Mouse (Mus musculus) MEL (cell line): ENCODE data around the gene Enox1. TPM values are rescaled to one million over a fixed set of nuclear protein-coding genes. Genes with fewer than 3 reads are reported as not detected.
"Not testable (repeated sequence)": the region's sequence is repeated elsewhere in the genome, so short reads cannot be mapped to it uniquely, and the experiment has no call there.

Source experiments
- DNase-seq: peaks from one replicate; pipeline ENCODE4 v3.0.0; 2011; ENCODE audit warnings: low read depth, low spot score
- H3K27ac ChIP-seq: 2 replicates; pipeline ENCODE4 v1.5.1; 2012; ENCODE audit warnings: low read depth, mild to moderate bottlenecking, control low read depth, low read length, moderate library complexity; ENCODE audit not compliant: control insufficient read depth
- H3K27me3 ChIP-seq, 2 experiments: fragments of 150-350 bp in 1 of 2; sonication (generic) in 1 of 2; 2 replicates each; pipeline ENCODE4 v1.6.1; 2012; ENCODE audit warnings: low read length in 2 of 2, mild to moderate bottlenecking in 2 of 2, improper control_type of control experiment in 1 of 2, moderate library complexity in 1 of 2; ENCODE audit not compliant: insufficient read depth in 2 of 2, control insufficient read depth in 1 of 2
- H3K36me3 ChIP-seq, 2 experiments: 2 replicates each; pipeline ENCODE4 v1.6.1; 2012 to 2014; ENCODE audit warnings: low read length in 2 of 2, improper control_type of control experiment in 1 of 2, inconsistent platforms in 1 of 2, mild to moderate bottlenecking in 1 of 2; ENCODE audit not compliant: insufficient read depth in 2 of 2, control insufficient read depth in 1 of 2
- H3K4me1 ChIP-seq, 2 experiments: fragments of 150-350 bp in 1 of 2; sonication (generic) in 1 of 2; 2 replicates each; pipeline ENCODE4 v1.6.1; 2012; ENCODE audit warnings: low read length in 2 of 2, improper control_type of control experiment in 1 of 2, mild to moderate bottlenecking in 1 of 2; ENCODE audit not compliant: insufficient read depth in 2 of 2, control insufficient read depth in 1 of 2
- H3K4me3 ChIP-seq, 2 experiments: fragments of 150-350 bp in 1 of 2; sonication (generic) in 1 of 2; 2 replicates each; pipeline ENCODE4 v1.5.1; 2012; ENCODE audit warnings: low read depth in 2 of 2, low read length in 2 of 2, mild to moderate bottlenecking in 2 of 2, moderate library complexity in 2 of 2, control low read depth in 1 of 2, improper control_type of control experiment in 1 of 2; ENCODE audit not compliant: control insufficient read depth in 1 of 2, insufficient read depth in 1 of 2
- H3K79me2 ChIP-seq: 2 replicates; pipeline ENCODE4 v1.6.1; 2012; ENCODE audit warnings: mild to moderate bottlenecking, low read length, moderate library complexity; ENCODE audit not compliant: control insufficient read depth, poor library complexity, insufficient read depth
- H3K9ac ChIP-seq: 2 replicates; pipeline ENCODE4 v1.6.1; 2012; ENCODE audit warnings: low read depth, mild to moderate bottlenecking, control low read depth, low read length, moderate library complexity; ENCODE audit not compliant: control insufficient read depth, poor library complexity, severe bottlenecking
- H3K9me3 ChIP-seq: fragments of 150-350 bp; sonication (generic); replicated peaks from 2 replicates; pipeline ENCODE4 v1.6.1; 2012; ENCODE audit warnings: mild to moderate bottlenecking, low read length, improper control_type of control experiment, moderate library complexity; ENCODE audit not compliant: insufficient read depth
- CHD1 ChIP-seq: IDR thresholded peaks from 2 replicates; pipeline ENCODE4 v1.6.1; 2012; ENCODE audit warnings: low read depth, mild to moderate bottlenecking, inconsistent platforms, low read length, improper control_type of control experiment
- CHD2 ChIP-seq: IDR thresholded peaks from 2 replicates; pipeline ENCODE4 v1.6.1; 2011; ENCODE audit warnings: low read length, improper control_type of control experiment
- CTCF ChIP-seq, 3 experiments: IDR thresholded peaks in 2 of 3; conservative IDR thresholded peaks in 1 of 3; 2 replicates each; pipeline ENCODE4 v1.5.1; 2011 to 2012; ENCODE audit warnings: low read length in 3 of 3, low read depth in 2 of 3, mild to moderate bottlenecking in 2 of 3, improper control_type of control experiment in 1 of 3, inconsistent platforms in 1 of 3, mixed read lengths in 1 of 3, moderate library complexity in 1 of 3; ENCODE audit not compliant: control insufficient read depth in 1 of 3, insufficient read depth in 1 of 3, poor library complexity in 1 of 3, severe bottlenecking in 1 of 3
- E2F4 ChIP-seq: IDR thresholded peaks from 2 replicates; pipeline ENCODE4 v1.6.1; 2011; ENCODE audit warnings: low read depth, low read length, improper control_type of control experiment, borderline replicate concordance
- EP300 ChIP-seq, 2 experiments: IDR thresholded peaks; 2 replicates each; pipeline ENCODE4 v1.6.1; 2011; ENCODE audit warnings: improper control_type of control experiment in 2 of 2, low read length in 2 of 2, low read depth in 1 of 2, mild to moderate bottlenecking in 1 of 2
- GABPA ChIP-seq: IDR thresholded peaks from 2 replicates; pipeline ENCODE4 v1.6.1; 2012; ENCODE audit warnings: low read depth, mild to moderate bottlenecking, inconsistent platforms, low read length, improper control_type of control experiment, moderate library complexity
- GATA1 ChIP-seq: IDR thresholded peaks from 2 replicates; pipeline ENCODE4 v1.6.1; 2011; ENCODE audit warnings: low read depth, low read length, improper control_type of control experiment
- JUND ChIP-seq: IDR thresholded peaks from 2 replicates; pipeline ENCODE4 v1.6.1; 2011; ENCODE audit warnings: low read depth, mild to moderate bottlenecking, improper control_type of control experiment, low read length
- KAT2A ChIP-seq: conservative IDR thresholded peaks from 2 replicates; pipeline ENCODE4 v1.6.1; 2012; ENCODE audit warnings: low read depth, low read length, improper control_type of control experiment, inconsistent platforms
- MAFK ChIP-seq: IDR thresholded peaks from 2 replicates; pipeline ENCODE4 v1.6.1; 2011; ENCODE audit warnings: low read depth, mild to moderate bottlenecking, low read length, improper control_type of control experiment, borderline replicate concordance
- MAX ChIP-seq: IDR thresholded peaks from 2 replicates; pipeline ENCODE4 v1.6.1; 2011; ENCODE audit warnings: low read length, improper control_type of control experiment
- MAZ ChIP-seq: IDR thresholded peaks from 2 replicates; pipeline ENCODE4 v1.6.1; 2012; ENCODE audit warnings: low read depth, mild to moderate bottlenecking, inconsistent platforms, low read length, improper control_type of control experiment
- MEF2A ChIP-seq: IDR thresholded peaks from 2 replicates; pipeline ENCODE4 v1.6.1; 2014; ENCODE audit warnings: low read depth, mild to moderate bottlenecking, inconsistent platforms, low read length, improper control_type of control experiment; ENCODE audit not compliant: poor library complexity, insufficient replicate concordance, severe bottlenecking; ENCODE audit errors: extremely low read depth
- MXI1 ChIP-seq: IDR thresholded peaks from 2 replicates; pipeline ENCODE4 v1.6.1; 2011; ENCODE audit warnings: mild to moderate bottlenecking, low read depth, low read length, improper control_type of control experiment
- MYB ChIP-seq: IDR thresholded peaks from 2 replicates; pipeline ENCODE4 v1.6.1; 2011; ENCODE audit warnings: mild to moderate bottlenecking, low read depth, low read length, improper control_type of control experiment
- MYC ChIP-seq: IDR thresholded peaks from 2 replicates; pipeline ENCODE4 v1.6.1; 2011; ENCODE audit warnings: low read depth, mild to moderate bottlenecking, low read length, improper control_type of control experiment, moderate library complexity
- NELFE ChIP-seq: IDR thresholded peaks from 2 replicates; pipeline ENCODE4 v1.6.1; 2011; ENCODE audit warnings: low read depth, low read length, improper control_type of control experiment
- NRF1 ChIP-seq: IDR thresholded peaks from 2 replicates; pipeline ENCODE4 v1.6.1; 2014; ENCODE audit warnings: low read depth, mild to moderate bottlenecking, inconsistent platforms, low read length, improper control_type of control experiment, moderate library complexity; ENCODE audit not compliant: poor library complexity, insufficient read depth, severe bottlenecking
- POLR2A ChIP-seq, 2 experiments: IDR thresholded peaks; 2 replicates each; pipeline ENCODE4 v1.6.1; 2011 to 2012; ENCODE audit warnings: low read length in 2 of 2, mild to moderate bottlenecking in 2 of 2, control low read depth in 1 of 2, improper control_type of control experiment in 1 of 2, low read depth in 1 of 2, moderate library complexity in 1 of 2; ENCODE audit not compliant: control insufficient read depth in 1 of 2, insufficient read depth in 1 of 2, poor library complexity in 1 of 2
- POLR2AphosphoS5 ChIP-seq: IDR thresholded peaks from 2 replicates; pipeline ENCODE4 v1.6.1; 2012; ENCODE audit warnings: low read depth, borderline replicate concordance, mild to moderate bottlenecking, inconsistent platforms, low read length, moderate library complexity, mixed read lengths
- SMC3 ChIP-seq: IDR thresholded peaks from 2 replicates; pipeline ENCODE4 v1.6.1; 2011; ENCODE audit warnings: low read depth, low read length, improper control_type of control experiment
- TAL1 ChIP-seq: IDR thresholded peaks from 2 replicates; pipeline ENCODE4 v1.6.1; 2012; ENCODE audit warnings: mild to moderate bottlenecking, inconsistent platforms, low read length, moderate library complexity, mixed read lengths
- TCF12 ChIP-seq: IDR thresholded peaks from 2 replicates; pipeline ENCODE4 v1.6.1; 2014; ENCODE audit warnings: low read depth, mild to moderate bottlenecking, inconsistent platforms, low read length, improper control_type of control experiment, moderate library complexity
- USF2 ChIP-seq, 2 experiments: IDR thresholded peaks; 2 replicates each; pipeline ENCODE4 v1.6.1; 2011 to 2012; ENCODE audit warnings: improper control_type of control experiment in 2 of 2, low read length in 2 of 2, borderline replicate concordance in 1 of 2, inconsistent platforms in 1 of 2, low read depth in 1 of 2, mild to moderate bottlenecking in 1 of 2; ENCODE audit not compliant: insufficient read depth in 1 of 2
- polyA plus RNA-seq, 2 experiments: library from polyadenylated mRNA; stranded (reverse) in 1 of 2; unstranded in 1 of 2; fragments of >175 nt in 1 of 2; fragments of >200 nt in 1 of 2; gene quantifications; 2 replicates each; pipeline versions ENCODE4 v1.2.1 to v1.2.4; 2012; ENCODE audit warnings: low replicate concordance in 2 of 2, low read depth in 1 of 2; ENCODE audit not compliant: insufficient read length in 2 of 2, insufficient read depth in 1 of 2, missing spikeins in 1 of 2
- total RNA-seq: library from RNA; depleted of rRNA; stranded (reverse); fragments of 300-350 nt; gene quantifications from 2 replicates; pipeline ENCODE4 v1.2.3, GENCODE M21; 2012; rRNA removed

The Enox1 gene
- total RNA-seq (not detected in 2 replicates), polyA plus RNA-seq (not detected)

DNA sequence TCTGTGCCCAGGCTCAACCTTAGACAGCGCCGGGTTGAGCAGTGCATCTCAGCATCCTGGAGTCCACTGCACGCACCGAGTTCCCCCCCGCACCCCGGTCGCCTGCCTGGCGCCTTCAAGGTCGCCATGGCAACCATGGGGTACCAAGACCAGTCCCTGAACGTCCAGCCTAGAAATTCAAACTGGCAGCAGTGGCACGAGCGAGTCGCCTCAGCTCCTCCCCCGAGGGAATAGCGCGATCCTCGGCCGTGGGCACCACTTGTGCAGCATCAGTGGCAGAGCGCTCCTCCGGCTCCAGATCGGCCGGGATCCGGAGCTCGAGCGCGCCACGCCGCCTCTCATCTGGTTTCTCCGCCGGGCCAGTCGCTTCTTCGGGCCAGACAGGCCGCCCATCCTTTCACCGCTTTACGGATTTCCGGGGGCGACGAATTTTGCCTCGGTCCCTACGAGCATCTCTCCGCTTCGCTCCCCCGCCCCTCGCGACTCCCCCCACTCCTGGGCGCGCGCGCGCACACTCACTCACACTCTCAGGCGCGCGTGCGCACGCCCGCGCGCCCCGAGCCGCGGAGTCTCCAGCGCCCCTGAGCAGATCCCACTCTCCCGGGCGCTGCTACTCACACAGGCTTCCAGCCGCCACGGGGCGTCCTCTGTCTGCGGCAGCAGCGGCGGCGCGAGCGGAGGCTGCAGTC, at the start of gene Enox1:
TSS of gene Enox1 (plus strand) at position 542 of the 689 bp plus-strand sequence.
- Histone ChIP-seq H3K79me2 (no peaks in the 10 kb centered on the region), H3K9ac (no peak within 1 kb of the TSS), H3K36me3 (no peaks in the 10 kb centered on the region), H3K4me3 (no peak within 1 kb of the TSS), H3K9me3 (no peaks in the 10 kb centered on the region), H3K4me1 (no peaks in the 10 kb centered on the region), H3K27ac (no peak within 1 kb of the TSS), H3K27me3 (no peaks in the 10 kb centered on the region)
- DNase-seq, result no peak
- TF ChIP-seq MAFK, result no peak
- TF ChIP-seq MYC, result no peak
- no peak for TF ChIP-seq POLR2AphosphoS5
- no peak for TF ChIP-seq MAX
- no peak for TF ChIP-seq TAL1
- no peak for TF ChIP-seq POLR2A (IDR thresholded peaks at IDR 0.05; ENCODE audit: control insufficient read depth in 1 of 2, insufficient read depth in 1 of 2, low read depth in 1 of 2, low read length in 2 of 2, poor library complexity in 1 of 2)
- TF ChIP-seq CHD2, result no peak
- no peak for TF ChIP-seq MXI1
- TF ChIP-seq USF2 (IDR thresholded peaks at IDR 0.05; ENCODE audit: borderline replicate concordance in 1 of 2, insufficient read depth in 1 of 2, low read depth in 1 of 2, low read length in 2 of 2), result no peak
- TF ChIP-seq E2F4, result no peak
- no peak for TF ChIP-seq CHD1
- no peak for TF ChIP-seq JUND
- TF ChIP-seq TCF12, result no peak

DNA sequence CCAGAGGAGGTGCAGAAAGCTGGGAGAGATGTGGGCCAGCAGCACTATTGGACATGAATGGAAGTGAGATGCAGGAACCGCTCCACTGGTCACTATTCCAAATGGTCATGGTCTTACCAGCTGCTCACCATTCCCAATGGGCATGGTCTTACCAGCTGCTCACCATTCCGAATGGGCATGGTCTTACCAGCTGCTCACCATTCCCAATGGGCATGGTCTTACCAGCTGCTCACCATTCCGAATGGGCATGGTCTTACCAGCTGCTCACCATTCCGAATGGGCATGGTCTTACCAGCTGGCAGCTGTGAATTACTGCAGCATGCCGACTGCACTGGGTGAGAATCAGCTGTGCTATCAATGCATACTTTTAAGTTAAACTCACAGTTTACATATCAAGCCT, 45.9 kb upstream of the Enox1 start:
- H3K4me1 ChIP-seq, H3K79me2 ChIP-seq, H3K9me3 ChIP-seq, H3K9ac ChIP-seq, H3K36me3 ChIP-seq, H3K4me3 ChIP-seq, H3K27me3 ChIP-seq, DNase-seq, H3K27ac ChIP-seq: not testable (repeated sequence)

DNA sequence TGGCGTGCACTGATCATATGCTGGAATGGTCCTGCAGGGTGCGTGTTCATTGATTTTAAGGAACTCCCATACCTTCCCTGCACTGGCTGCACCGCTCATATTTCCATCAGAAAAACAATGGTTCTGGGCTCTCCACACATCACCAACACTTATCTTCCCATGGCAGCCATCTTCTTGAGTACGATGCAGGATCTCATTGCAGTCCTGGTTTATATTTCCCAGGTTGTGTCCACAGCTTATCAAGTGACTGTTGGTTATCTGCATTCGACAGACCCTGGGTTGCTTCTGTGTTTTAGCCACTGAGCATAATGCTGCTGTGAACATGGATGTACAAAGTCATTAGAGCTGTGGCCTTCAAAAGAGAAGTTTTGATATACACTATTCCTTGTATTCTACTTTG, 26.0 kb upstream of the Enox1 start:
- no peak for TF ChIP-seq POLR2AphosphoS5
- no peak for TF ChIP-seq NELFE
- no peak for TF ChIP-seq TAL1
- TF ChIP-seq EP300 (IDR thresholded peaks at IDR 0.05; ENCODE audit: low read depth in 1 of 2, low read length in 2 of 2), result no peak
- no peak for TF ChIP-seq POLR2A (IDR thresholded peaks at IDR 0.05; ENCODE audit: control insufficient read depth in 1 of 2, insufficient read depth in 1 of 2, low read depth in 1 of 2, low read length in 2 of 2, poor library complexity in 1 of 2)
- no peak for TF ChIP-seq CTCF (IDR thresholded peaks at IDR 0.05 in 2 of 3, conservative IDR thresholded peaks at IDR 0.05 in 1 of 3; ENCODE audit: control insufficient read depth in 1 of 3, insufficient read depth in 1 of 3, low read depth in 2 of 3, low read length in 3 of 3, poor library complexity in 1 of 3, severe bottlenecking in 1 of 3)
- TF ChIP-seq MAZ, result no peak
- TF ChIP-seq GABPA, result no peak
- TF ChIP-seq JUND, result no peak
- TF ChIP-seq KAT2A, result no peak
- no peak for TF ChIP-seq GATA1
- no peak for TF ChIP-seq NRF1
- no peak for TF ChIP-seq SMC3
- no peak for TF ChIP-seq MEF2A
- no peak for TF ChIP-seq E2F4
- TF ChIP-seq MYB, result no peak
- no peak for TF ChIP-seq USF2 (IDR thresholded peaks at IDR 0.05; ENCODE audit: borderline replicate concordance in 1 of 2, insufficient read depth in 1 of 2, low read depth in 1 of 2, low read length in 2 of 2)
- no peaks in the 10 kb centered on the region for H3K9me3 ChIP-seq
- no peak for DNase-seq
- H3K9ac ChIP-seq, result no peak overlapping the region
- H3K79me2 ChIP-seq, result no peaks in the 10 kb centered on the region
- H3K4me3 ChIP-seq, result no peak overlapping the region
- no peaks in the 10 kb centered on the region for H3K36me3 ChIP-seq
- H3K4me1 ChIP-seq, result no peaks in the 10 kb centered on the region
- no peak overlapping the region for H3K27ac ChIP-seq
- no peaks in the 10 kb centered on the region for H3K27me3 ChIP-seq
